Mouse (Mus musculus): Measurements from ENCODE around the gene Gm17467. TPM values are rescaled to one million over a fixed set of nuclear protein-coding genes. Genes with fewer than 3 reads are reported as not detected.
"Not testable (repeated sequence)": the region's sequence is repeated elsewhere in the genome, so short reads cannot be mapped to it uniquely, and the experiment has no call there.

Gm17467 gene
- not detected for polyA plus RNA-seq (2021)

GRCm38 (mm10) chrX:123704691-123705090 is at the start of gene Gm17467:
Gene Gm17467, minus strand, starts transcription at chrX:123704791.
- CTCF ChIA-PET; ATAC-seq; DNase-seq (ENCODE audit: low read depth, low spot score); H3K27me3 ChIP-seq; in situ Hi-C loops (cut with MboI; ENCODE audit: low pct_unique_long_range_greater_than_20kb); POLR2A ChIA-PET: not testable (repeated sequence)

Other genes with a start within 250 kb of the Gm17467 start
- gene Cldn34c2, start 123.1 kb downstream of the Gm17467 start, polyA plus RNA-seq (2021) = not detected
- gene Cldn34c3, start 88.9 kb upstream of the Gm17467 start, polyA plus RNA-seq (2021) = not detected

All from Patski (cell line).